Mouse (Mus musculus): ENCODE measurements around the gene Tspo2. TPM values are rescaled to one million over a fixed set of nuclear protein-coding genes. Genes with fewer than 3 reads are reported as not detected.

Gene Tspo2
- polyA plus RNA-seq, 1 experiment from 2014 or later: 2.1 TPM

DNA sequence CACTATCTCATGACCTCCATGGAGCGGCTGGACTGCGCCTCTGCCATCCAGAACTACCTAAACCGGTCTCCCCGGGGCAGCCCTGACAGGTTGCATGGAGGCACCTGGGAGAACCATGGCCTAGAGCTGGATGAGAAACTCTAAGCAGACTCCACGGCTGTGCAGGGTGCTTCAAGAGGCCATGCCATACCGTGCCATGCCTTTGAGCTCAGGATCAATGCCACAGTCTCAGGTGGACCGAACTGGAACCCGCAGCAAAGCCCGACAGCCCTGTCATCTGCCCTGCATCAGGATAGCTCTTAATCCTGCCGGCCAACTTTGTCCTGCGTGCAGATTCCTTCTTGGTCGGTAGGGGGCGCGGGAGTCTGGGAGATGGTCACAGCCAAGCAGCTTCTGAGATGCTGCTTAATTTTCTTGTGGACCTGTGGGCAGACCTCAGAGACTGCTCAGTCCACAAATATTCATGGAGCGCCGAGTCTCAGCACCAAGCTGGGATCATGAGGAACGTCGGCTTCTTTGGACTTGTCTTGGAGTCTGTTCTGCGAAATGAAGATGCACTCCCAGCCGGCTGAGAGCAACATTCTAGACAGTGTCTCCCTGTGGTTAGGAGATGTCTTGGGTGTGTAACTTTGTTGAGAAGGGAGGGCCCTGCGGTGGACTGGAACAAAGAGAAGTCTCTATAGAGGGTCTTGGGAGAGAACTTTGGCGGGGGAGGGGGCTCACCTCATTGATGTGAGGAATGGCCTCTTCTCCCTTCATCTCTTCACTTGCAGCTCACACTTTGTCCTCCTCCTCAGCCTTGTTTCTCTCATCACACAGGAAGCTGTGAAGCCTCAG, 16.3 kb upstream of the Tspo2 start:
- H3K36me3 ChIP-seq: no peaks in the 10 kb centered on the region
- H3K4me3 ChIP-seq (replicated peaks): peak overlapping the region; percentile 15
- peak overlapping the region; percentile 39 for H3K4me2 ChIP-seq
- H3K9ac ChIP-seq (replicated peaks): no peak overlapping the region
- H3K27me3 ChIP-seq: peaks cover 23% of the 10 kb centered on the region
- peak; percentile 63 for ATAC-seq (ENCODE audit: insufficient number of reproducible peaks, insufficient read depth, low FRiP score, low TSS enrichment, low read depth)
- peaks cover 13% of the 10 kb centered on the region for H3K4me1 ChIP-seq (replicated peaks)
- H3K9me3 ChIP-seq: no peaks in the 10 kb centered on the region
- no peak overlapping the region for H3K27ac ChIP-seq
- 9% methylated on average over 22 of the region's 22 CpGs for WGBS

DNA sequence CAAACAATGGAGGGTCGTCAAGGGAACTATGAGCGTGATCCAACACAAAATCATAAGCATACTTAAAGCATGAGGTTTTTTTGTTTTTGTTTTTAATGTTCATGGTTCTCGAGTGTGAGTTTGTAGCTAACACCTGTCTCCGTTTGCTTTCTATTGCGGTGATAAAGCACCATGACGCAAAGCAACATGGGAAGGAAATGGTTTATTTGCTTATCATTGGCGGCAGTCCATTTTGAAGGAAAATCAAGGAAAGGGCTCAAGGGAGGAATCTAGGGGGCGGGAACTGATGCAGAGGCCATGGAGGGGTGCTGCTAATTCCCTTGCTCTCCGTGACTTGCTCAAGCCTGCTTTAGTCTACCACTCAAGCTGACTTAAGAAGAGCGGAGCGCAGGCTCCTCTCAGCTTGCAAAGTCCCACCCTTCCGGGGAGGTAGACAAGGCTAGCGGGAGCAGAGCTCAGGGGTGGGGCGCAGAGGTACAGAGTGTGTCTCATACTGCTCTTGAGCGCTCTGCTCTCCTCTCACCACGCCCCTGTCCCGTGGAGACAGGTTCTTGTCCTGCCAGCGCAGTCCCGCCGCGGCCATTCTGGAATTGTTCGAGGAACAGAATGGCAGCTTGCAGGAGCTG, 15.6 kb upstream of the Tspo2 start:
- Histone ChIP-seq H3K9ac (replicated peaks) (no peak overlapping the region), H3K4me2 (peak overlapping the region; percentile 39), H3K4me1 (replicated peaks) (peaks cover 13% of the 10 kb centered on the region), H3K9me3 (no peaks in the 10 kb centered on the region), H3K27ac (no peak overlapping the region), H3K36me3 (no peaks in the 10 kb centered on the region), H3K4me3 (replicated peaks) (peak overlapping the region; percentile 15), H3K27me3 (peaks cover 23% of the 10 kb centered on the region)
- 0 out of 2 replicates have a peak, but pooled peaks have one; percentile 38 for ATAC-seq (ENCODE audit: insufficient number of reproducible peaks, insufficient read depth, low FRiP score, low TSS enrichment, low read depth)
- WGBS: 32% methylated on average over 22 of the region's 22 CpGs

DNA sequence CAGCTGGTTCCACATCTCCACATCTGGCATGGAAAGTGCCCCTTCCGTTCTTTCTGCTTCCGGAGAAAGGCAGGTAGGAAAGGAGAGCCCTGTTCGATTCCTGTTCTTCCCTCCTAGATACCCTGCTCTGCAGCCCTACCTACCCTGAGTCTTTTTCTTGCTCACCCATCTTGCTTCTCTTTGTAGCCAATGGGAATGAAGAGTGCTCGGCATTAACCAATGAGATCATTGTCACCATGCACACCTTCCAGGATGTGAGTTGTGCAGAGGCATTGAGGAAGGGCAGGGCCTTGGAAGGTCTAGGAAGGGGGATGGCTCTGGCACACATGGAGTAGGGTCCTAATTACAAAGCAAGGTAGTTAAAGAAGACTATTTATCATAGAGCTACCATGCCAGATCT, 12.1 kb upstream of the Tspo2 start:
- Histone ChIP-seq H3K9ac (replicated peaks) (no peak overlapping the region), H3K36me3 (no peaks in the 10 kb centered on the region), H3K4me1 (replicated peaks) (peaks cover 13% of the 10 kb centered on the region), H3K4me3 (replicated peaks) (no peak overlapping the region), H3K4me2 (no peak overlapping the region), H3K27ac (no peak overlapping the region), H3K9me3 (no peaks in the 10 kb centered on the region), H3K27me3 (peaks cover 23% of the 10 kb centered on the region)
- WGBS: 90% methylated on average over 4 of the region's 4 CpGs
- no peak for ATAC-seq (ENCODE audit: insufficient number of reproducible peaks, insufficient read depth, low FRiP score, low TSS enrichment, low read depth)

- no peak for ATAC-seq (ENCODE audit: insufficient number of reproducible peaks, insufficient read depth, low FRiP score, low TSS enrichment, low read depth)
- Histone ChIP-seq H3K4me3 (replicated peaks) (no peak overlapping the region), H3K4me2 (no peak overlapping the region), H3K4me1 (replicated peaks) (peaks cover 11% of the 10 kb centered on the region), H3K27me3 (peaks cover 16% of the 10 kb centered on the region), H3K9me3 (no peaks in the 10 kb centered on the region), H3K36me3 (no peaks in the 10 kb centered on the region), H3K9ac (replicated peaks) (no peak overlapping the region), H3K27ac (no peak overlapping the region)
- 94% methylated on average over 13 of the region's 13 CpGs for WGBS
Measured at GRCm38 (mm10) chr17:48462096-48462495, 10.8 kb upstream of the Tspo2 start.

DNA sequence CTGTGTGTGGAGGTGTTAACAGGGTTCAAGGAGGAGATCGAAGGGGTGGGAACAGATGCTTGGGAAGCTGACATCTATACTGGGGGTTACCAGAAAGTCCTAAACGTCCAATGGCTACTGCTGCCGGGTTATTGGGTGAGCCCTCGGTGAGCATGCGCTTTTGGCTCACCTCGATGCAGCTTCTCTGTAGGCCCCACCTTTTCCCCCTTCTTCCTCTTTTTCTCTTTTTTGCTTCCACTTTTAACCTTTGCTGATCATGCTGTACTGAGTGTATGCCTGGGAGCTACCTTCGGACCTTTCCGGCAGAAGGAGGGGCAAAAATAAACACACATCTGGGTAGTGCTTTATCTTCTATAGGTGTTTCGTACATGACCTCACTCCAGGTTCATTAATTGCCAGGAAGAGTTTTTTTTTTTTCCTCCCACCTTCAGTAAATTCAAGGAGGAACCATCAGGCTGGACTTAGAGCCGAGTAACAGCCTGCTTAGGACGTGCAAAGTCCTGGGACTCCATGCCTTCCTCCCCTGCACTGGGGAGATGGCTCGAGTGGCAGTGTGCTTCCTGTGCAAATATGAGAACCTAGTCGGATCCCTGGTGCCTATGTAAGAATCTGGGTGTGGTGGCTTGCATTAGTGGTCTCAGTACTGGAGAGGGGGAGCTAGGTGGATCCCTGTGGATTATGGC, 6.8 kb upstream of the Tspo2 start:
- H3K4me1 ChIP-seq (replicated peaks): no peaks in the 10 kb centered on the region; the same call in 1 of the 2 replicates
- 82% methylated on average over 13 of the region's 13 CpGs for WGBS
- no peaks in the 10 kb centered on the region for H3K36me3 ChIP-seq
- no peak overlapping the region for H3K27ac ChIP-seq
- no peaks in the 10 kb centered on the region for H3K9me3 ChIP-seq
- no peak overlapping the region for H3K4me2 ChIP-seq
- ATAC-seq (ENCODE audit: insufficient number of reproducible peaks, insufficient read depth, low FRiP score, low TSS enrichment, low read depth): no peak
- H3K9ac ChIP-seq (replicated peaks): no peak overlapping the region
- H3K27me3 ChIP-seq: no peaks in the 10 kb centered on the region
- no peak overlapping the region for H3K4me3 ChIP-seq (replicated peaks)

- H3K27ac ChIP-seq: no peak overlapping the region
- ATAC-seq (ENCODE audit: insufficient number of reproducible peaks, insufficient read depth, low FRiP score, low TSS enrichment, low read depth): no peak
- no peaks in the 10 kb centered on the region; the same call in 1 of the 2 replicates for H3K4me1 ChIP-seq (replicated peaks)
- WGBS: 89% methylated on average over 2 of the region's 2 CpGs
- no peak overlapping the region for H3K4me3 ChIP-seq (replicated peaks)
- H3K9me3 ChIP-seq: no peaks in the 10 kb centered on the region
- no peaks in the 10 kb centered on the region for H3K36me3 ChIP-seq
- no peak overlapping the region for H3K4me2 ChIP-seq
- H3K27me3 ChIP-seq: no peaks in the 10 kb centered on the region
- no peak overlapping the region for H3K9ac ChIP-seq (replicated peaks)
Measured at GRCm38 (mm10) chr17:48455955-48456354, 4.6 kb upstream of the Tspo2 start.

- WGBS: 55% methylated on average over 11 of the region's 11 CpGs
Measured at GRCm38 (mm10) chr17:48454688-48455087, 3.4 kb upstream of the Tspo2 start, which contains the start of gene Unc5cl. Unc5cl (plus strand) TSS chr17:48454901.

GRCm38 (mm10) chr17:48454190-48454589, 2.9 kb upstream of the Tspo2 start:
- Histone ChIP-seq H3K4me2 (no peak overlapping the region), H3K36me3 (no peaks in the 10 kb centered on the region), H3K4me1 (replicated peaks) (no peaks in the 10 kb centered on the region; the same call in 1 of the 2 replicates), H3K9ac (replicated peaks) (no peak overlapping the region), H3K9me3 (no peaks in the 10 kb centered on the region), H3K4me3 (replicated peaks) (no peak overlapping the region), H3K27me3 (no peaks in the 10 kb centered on the region), H3K27ac (no peak overlapping the region)
- 51% methylated on average over 7 of the region's 7 CpGs for WGBS
- no peak for ATAC-seq (ENCODE audit: insufficient number of reproducible peaks, insufficient read depth, low FRiP score, low TSS enrichment, low read depth)

More at GRCm38 (mm10) chr17:48454688-48455087, 3.4 kb upstream of the Tspo2 start, which contains the start of gene Unc5cl:
- no peak within 1 kb of the TSS for H3K9ac ChIP-seq (replicated peaks)
- no peak within 1 kb of the TSS for H3K4me3 ChIP-seq (replicated peaks)
- H3K9me3 ChIP-seq: no peaks in the 10 kb centered on the region
- H3K36me3 ChIP-seq: no peaks in the 10 kb centered on the region
- H3K27me3 ChIP-seq: no peaks in the 10 kb centered on the region
- H3K27ac ChIP-seq: no peak within 1 kb of the TSS
- ATAC-seq (ENCODE audit: insufficient number of reproducible peaks, insufficient read depth, low FRiP score, low TSS enrichment, low read depth): no peak
- H3K4me2 ChIP-seq: no peak within 1 kb of the TSS
- no peaks in the 10 kb centered on the region; the same call in 1 of the 2 replicates for H3K4me1 ChIP-seq (replicated peaks)

- no peak overlapping the region for H3K27ac ChIP-seq
- no peaks in the 10 kb centered on the region; the same call in 1 of the 2 replicates for H3K4me1 ChIP-seq (replicated peaks)
- no peak overlapping the region for H3K4me3 ChIP-seq (replicated peaks)
- no peaks in the 10 kb centered on the region for H3K27me3 ChIP-seq
- ATAC-seq (ENCODE audit: insufficient number of reproducible peaks, insufficient read depth, low FRiP score, low TSS enrichment, low read depth): no peak
- no peak overlapping the region for H3K9ac ChIP-seq (replicated peaks)
- WGBS: 73% methylated on average over 7 of the region's 7 CpGs
- H3K36me3 ChIP-seq: no peaks in the 10 kb centered on the region
- H3K4me2 ChIP-seq: no peak overlapping the region
- H3K9me3 ChIP-seq: no peaks in the 10 kb centered on the region
Measured at GRCm38 (mm10) chr17:48453489-48453888, 2.2 kb upstream of the Tspo2 start.

GRCm38 (mm10) chr17:48451753-48452444, 577 bp upstream of the Tspo2 start:
- H3K4me3 ChIP-seq (replicated peaks): no peak overlapping the region
- no peaks in the 10 kb centered on the region; the same call in 1 of the 2 replicates for H3K4me1 ChIP-seq (replicated peaks)
- no peaks in the 10 kb centered on the region for H3K36me3 ChIP-seq
- H3K27ac ChIP-seq: no peak overlapping the region
- H3K4me2 ChIP-seq: no peak overlapping the region
- WGBS: 81% methylated on average over 9 of the region's 9 CpGs
- no peaks in the 10 kb centered on the region for H3K9me3 ChIP-seq
- no peak overlapping the region for H3K9ac ChIP-seq (replicated peaks)
- ATAC-seq (ENCODE audit: insufficient number of reproducible peaks, insufficient read depth, low FRiP score, low TSS enrichment, low read depth): no peak
- no peaks in the 10 kb centered on the region for H3K27me3 ChIP-seq
